Mouse (Mus musculus) cerebellum, adult 18-20 months (tissue): ENCODE results near the gene 6430531B16Rik.

Experiments
- DNase-seq, 2 experiments: peaks; one replicate each; pipeline ENCODE4 v3.0.0; 2021

Gene 6430531B16Rik

GRCm38 (mm10) chr7:139978278-139978892 lies at the start of gene 6430531B16Rik:
Gene 6430531B16Rik, minus strand, starts transcription at chr7:139978755.
- DNase-seq: peak; percentile 85 to 89

- DNase-seq: no peak
Measured at GRCm38 (mm10) chr7:140011336-140011735, 32.8 kb upstream of the 6430531B16Rik start.

GRCm38 (mm10) chr7:140007781-140008180 lies 29.2 kb upstream of the 6430531B16Rik start:
- no peak for DNase-seq

- DNase-seq: no peak
Measured at GRCm38 (mm10) chr7:140006861-140007611, 28.5 kb upstream of the 6430531B16Rik start.

GRCm38 (mm10) chr7:140004666-140005065 lies 26.1 kb upstream of the 6430531B16Rik start:
- no peak for DNase-seq

- DNase-seq: no peak
Measured at GRCm38 (mm10) chr7:140001086-140001740, 22.7 kb upstream of the 6430531B16Rik start.

GRCm38 (mm10) chr7:139998691-139999350 lies 20.3 kb upstream of the 6430531B16Rik start:
- no peak for DNase-seq

- peak; percentile 48 to 75 for DNase-seq
Measured at GRCm38 (mm10) chr7:139994676-139995075, 16.1 kb upstream of the 6430531B16Rik start.

- no peak for DNase-seq
Measured at GRCm38 (mm10) chr7:139994202-139994601, 15.6 kb upstream of the 6430531B16Rik start.

GRCm38 (mm10) chr7:139993532-139993931 lies 15.0 kb upstream of the 6430531B16Rik start:
- DNase-seq: no peak

GRCm38 (mm10) chr7:139992406-139992805 lies 13.9 kb upstream of the 6430531B16Rik start, which contains the start of gene Adam8:
Gene Adam8, minus strand, starts transcription at chr7:139992562.
- DNase-seq: peak in 1 of 2 experiments; percentile 21

- DNase-seq: no peak
Measured at GRCm38 (mm10) chr7:139990864-139991394, 12.4 kb upstream of the 6430531B16Rik start.

- DNase-seq: no peak
Measured at GRCm38 (mm10) chr7:139988272-139988671, 9.7 kb upstream of the 6430531B16Rik start.

GRCm38 (mm10) chr7:139984505-139984904 lies 6.0 kb upstream of the 6430531B16Rik start:
- DNase-seq: no peak

- DNase-seq: no peak
Measured at GRCm38 (mm10) chr7:139982058-139982457, 3.5 kb upstream of the 6430531B16Rik start.

- no peak for DNase-seq
Measured at GRCm38 (mm10) chr7:139980778-139981177, 2.2 kb upstream of the 6430531B16Rik start.

GRCm38 (mm10) chr7:139979011-139979719 lies 610 bp upstream of the 6430531B16Rik start:
- DNase-seq: peak; percentile 16 to 25

- no peak for DNase-seq
Measured at GRCm38 (mm10) chr7:139975471-139975870, 3.1 kb downstream of the 6430531B16Rik start.

- no peak for DNase-seq
Measured at GRCm38 (mm10) chr7:139974307-139974706, 4.2 kb downstream of the 6430531B16Rik start.

- DNase-seq: no peak
Measured at GRCm38 (mm10) chr7:139972923-139973331, 5.6 kb downstream of the 6430531B16Rik start.

GRCm38 (mm10) chr7:139971436-139971835 lies 7.1 kb downstream of the 6430531B16Rik start:
- no peak for DNase-seq

- DNase-seq: no peak
Measured at GRCm38 (mm10) chr7:139970979-139971378, 7.6 kb downstream of the 6430531B16Rik start.
